ENCODE assay signal across 15 mouse cellular contexts in genomic region chr1:89921806-89922205, GRCm38 (mm10). TPM values are rescaled to one million over a fixed set of nuclear protein-coding genes. Genes with fewer than 3 reads are reported as not detected.
DNase-seq lines count a peak whose midpoint lies in the region; ATAC-seq lines count a peak whose summit lies in the region.
"Had no signal": no experiment of that assay in that cellular context is flagged by ENCODE, and none has a peak within 500 bp of the region (broad histone marks: within the 10 kb centered on the region; RNA-seq: fewer than 3 reads in every experiment).

No protein-coding gene starts in this region.

- H3K36me3 ChIP-seq in kidney, embryonic 15.5 days: no peaks in the 10 kb centered on the region
- no peaks in the 10 kb centered on the region for H3K36me3 ChIP-seq in midbrain, embryonic 11.5 days (ENCODE audit: control insufficient read depth, insufficient read depth, low read length)
- H3K36me3 ChIP-seq: intestine, embryonic 15.5 days; lung, embryonic 15.5 days had no signal

- H3K27ac ChIP-seq in kidney, embryonic 15.5 days: no peak overlapping the region
- no peak overlapping the region for H3K27ac ChIP-seq in midbrain, embryonic 11.5 days (ENCODE audit: low read depth, low read length)
- H3K27ac ChIP-seq: intestine, embryonic 15.5 days; left cerebral cortex, adult 2 months; lung, embryonic 15.5 days had no signal

- intact Hi-C loops in left cerebral cortex, postnatal 4 days (cut with DNase I): no loop called here

- ATAC-seq in kidney, embryonic 15.5 days (replicated peaks; ENCODE audit: low FRiP score): no peak
- ATAC-seq in hematopoietic stem cell, adult 5-6 weeks (replicated peaks in 1 of 2; ENCODE audit: insufficient read depth in 1 of 2, low FRiP score in 2 of 2, low TSS enrichment in 1 of 2, low read depth in 1 of 2, poor library complexity in 2 of 2, severe bottlenecking in 2 of 2): 0 out of 4 replicates have a peak, but pooled peaks have one; percentile 43 to 54
- no peak for ATAC-seq in midbrain, embryonic 11.5 days (ENCODE audit: low FRiP score)
- ATAC-seq: intestine, embryonic 15.5 days had no signal

- H3K4me2 ChIP-seq in kidney, embryonic 15.5 days: 0 out of 2 replicates have a peak overlapping the region, but pooled peaks have one; percentile 48
- no peak overlapping the region for H3K4me2 ChIP-seq in midbrain, embryonic 11.5 days
- H3K4me2 ChIP-seq: intestine, embryonic 15.5 days; lung, embryonic 15.5 days had no signal

- H3K27me3 ChIP-seq in kidney, embryonic 15.5 days: peaks cover 100% of the 10 kb centered on the region
- peaks cover 100% of the 10 kb centered on the region for H3K27me3 ChIP-seq in midbrain, embryonic 11.5 days (ENCODE audit: control insufficient read depth, insufficient read depth, low read length)
- H3K27me3 ChIP-seq: CH12.LX had no signal

- WGBS in kidney, embryonic 15.5 days: 4% methylated on average over 10 of the region's 10 CpGs
- WGBS in midbrain, embryonic 11.5 days: 3% methylated on average over 10 of the region's 10 CpGs

- peaks cover 35% of the 10 kb centered on the region for H3K4me1 ChIP-seq in kidney, embryonic 15.5 days
- peaks cover 17% of the 10 kb centered on the region for H3K4me1 ChIP-seq in midbrain, embryonic 11.5 days (ENCODE audit: control insufficient read depth, insufficient read depth, low read length)

- no peak overlapping the region for H3K9ac ChIP-seq in kidney, embryonic 15.5 days
- H3K9ac ChIP-seq in midbrain, embryonic 11.5 days (ENCODE audit: low read length): no peak overlapping the region
- H3K9ac ChIP-seq: intestine, embryonic 15.5 days; lung, embryonic 15.5 days had no signal

- H3K9me3 ChIP-seq in kidney, embryonic 15.5 days (replicated peaks): no peaks in the 10 kb centered on the region
- H3K9me3 ChIP-seq in midbrain, embryonic 11.5 days (ENCODE audit: control insufficient read depth, low read length): peaks cover 3% of the 10 kb centered on the region; the same call in 1 of the 2 replicates
- H3K9me3 ChIP-seq: intestine, embryonic 15.5 days; lung, embryonic 15.5 days had no signal

- DNase-seq in kidney, postnatal 14 days: no peak
- DNase-seq in R1 (ENCODE audit: low read depth, low spot score): peak; percentile 70
- DNase-seq in midbrain, embryonic 11.5 days (ENCODE audit: low spot score, missing footprints): peak; percentile 92
- no peak for DNase-seq in cerebellum, postnatal 14 days
- no peak for DNase-seq in adrenal gland, postnatal 10 days
- no peak for DNase-seq in left cerebral cortex, postnatal 4 days
- DNase-seq: cerebellum, adult 2 months; gastrocnemius, postnatal 36 days; thymus, postnatal 4 days had no signal

- no peak overlapping the region for H3K4me3 ChIP-seq in kidney, embryonic 15.5 days (replicated peaks)
- no peak overlapping the region for H3K4me3 ChIP-seq in midbrain, embryonic 11.5 days (ENCODE audit: low read depth, low read length)
- H3K4me3 ChIP-seq: intestine, embryonic 15.5 days; left cerebral cortex, adult 2 months; lung, embryonic 15.5 days had no signal

RNA-seq across cellular contexts. Expression of gene Gbx2, which starts 9.2 kb away (rescaled TPM):
- polyA plus RNA-seq in kidney, embryonic 15.5 days (2015; fragmentation: Nextera tagmentation; extraction: Ambion mirVana): 0.10 TPM in 1 of 2 replicates, not detected in the other
- 4.9 and 6.4 TPM in 2 replicates for total RNA-seq in hematopoietic stem cell, adult 5-6 weeks (2017)
- polyA plus RNA-seq in midbrain, embryonic 11.5 days (2014; fragmentation: Nextera tagmentation; extraction: Ambion mirVana): 9.6 TPM in 2 replicates
- total RNA-seq in adrenal gland, postnatal 10 days (2021): not detected
- under 1 TPM; 0.28 to 0.95 TPM for total RNA-seq in left cerebral cortex, postnatal 4 days (2021)
- total RNA-seq: CH12.LX had no signal

Comparison
In these comparisons a context has a peak if more than half of its experiments do, and no peak if none do; other contexts are left out.
1. ATAC-seq: peak in hematopoietic stem cell, adult 5-6 weeks (2 of 2); none in kidney, embryonic 15.5 days (single experiment) and midbrain, embryonic 11.5 days (single experiment).
2. DNase-seq: peak in R1 (single experiment) and midbrain, embryonic 11.5 days (single experiment); none in kidney, postnatal 14 days (single experiment), cerebellum, postnatal 14 days (0 of 2), adrenal gland, postnatal 10 days (single experiment) and left cerebral cortex, postnatal 4 days (single experiment).